Mouse (Mus musculus): ENCODE results near the gene Dazap1.

- TF ChIP-seq CTCF (IDR thresholded peaks at IDR 0.05; ENCODE audit: low read depth, low read length) (no peak), POLR2A (IDR thresholded peaks at IDR 0.05; ENCODE audit: insufficient read depth, low read length) (no peak), EP300 (IDR thresholded peaks at IDR 0.05; ENCODE audit: insufficient read depth, low read depth, low read length) (no peak)
Measured at GRCm38 (mm10) chr10:80311560-80311959, 50.3 kb downstream of the Dazap1 start.

Measured in ES-Bruce4 (cell line).